Mouse (Mus musculus): ENCODE results near the gene Zfp729b. TPM values are rescaled to one million over a fixed set of nuclear protein-coding genes. Genes with fewer than 3 reads are reported as not detected.

Gene Zfp729b
- total RNA-seq (2023): 10.2 TPM

DNA sequence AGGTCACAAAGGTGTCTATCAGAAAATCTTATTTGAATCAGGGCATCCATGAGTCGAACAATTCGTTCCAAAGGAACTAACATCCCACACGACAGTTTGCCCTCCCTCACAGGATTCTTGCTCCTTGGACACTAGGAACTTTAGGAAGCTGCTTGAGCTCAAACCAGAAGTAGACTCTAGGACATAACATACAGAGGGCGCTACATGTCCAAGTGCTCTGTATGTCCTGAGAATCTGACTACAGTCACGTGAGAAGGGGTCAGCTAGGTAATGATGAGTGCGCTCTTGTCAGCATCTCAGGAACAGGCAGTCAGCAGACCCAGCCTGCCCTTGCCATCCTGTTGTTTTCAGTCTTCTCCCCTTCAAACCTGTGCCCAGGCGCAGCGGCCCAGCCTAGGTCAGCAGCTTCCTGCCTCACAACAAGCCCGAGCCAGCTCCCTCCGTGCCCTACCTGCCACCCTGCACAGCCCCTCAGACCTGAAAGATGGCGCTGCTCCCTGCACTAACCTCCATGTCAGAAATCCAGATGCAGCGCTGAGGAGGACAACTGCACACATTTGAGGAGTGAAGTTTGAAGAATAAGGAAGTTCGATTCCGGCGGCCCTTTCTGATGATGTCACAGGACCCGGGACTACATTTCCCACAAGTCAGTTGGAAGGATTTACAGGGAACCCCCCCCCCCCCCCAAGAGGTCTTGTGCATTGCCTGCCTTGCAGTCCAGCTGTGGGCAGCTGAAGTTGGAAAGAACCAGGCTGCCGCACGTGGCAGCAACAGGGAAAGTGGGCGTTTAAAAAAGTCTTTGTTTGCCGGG is at the start of gene Zfp729b:
TSS of gene Zfp729b (minus strand) at position 642 of the 811 bp plus-strand sequence.

DNA sequence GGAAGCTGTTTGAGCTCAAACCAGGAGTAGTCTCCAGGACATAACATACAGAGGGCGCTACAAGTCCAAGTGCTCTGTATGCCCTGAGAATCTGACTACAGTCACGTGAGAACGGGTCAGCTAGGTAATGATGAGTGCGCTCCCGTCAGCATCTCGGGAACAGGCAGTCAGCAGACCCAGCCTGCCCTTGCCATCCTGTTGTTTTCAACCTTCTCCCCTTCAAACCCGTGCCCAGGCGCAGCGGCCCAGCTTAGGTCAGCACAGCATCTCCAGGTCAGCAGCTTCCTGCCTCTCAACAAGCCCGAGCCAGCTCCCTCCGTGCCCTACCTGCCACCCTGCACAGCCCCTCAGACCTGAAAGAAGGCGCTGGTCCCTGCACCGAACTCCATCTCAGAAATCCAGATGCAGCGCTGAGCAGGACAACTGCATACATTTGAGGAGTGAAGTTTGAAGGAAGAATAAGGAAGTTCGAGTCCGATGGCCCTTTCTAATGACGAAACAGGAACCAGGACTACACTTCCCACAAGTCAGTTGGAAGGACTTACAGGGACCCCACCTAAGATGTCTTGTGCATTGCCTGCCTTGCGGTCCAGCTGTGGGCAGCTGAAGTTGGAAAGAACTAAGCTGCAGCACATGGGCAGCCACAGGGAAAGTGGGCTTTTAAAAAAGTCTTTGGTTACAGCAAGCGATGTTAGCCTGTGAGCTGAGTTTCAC is 27.9 kb upstream of the Zfp729b start, which contains the start of the genes Gm49345 and Zfp729a:
TSS of gene Gm49345 (minus strand) at position 476 of the 714 bp plus-strand sequence.
TSS of gene Zfp729a (minus strand) at position 498 of the 714 bp plus-strand sequence.

DNA sequence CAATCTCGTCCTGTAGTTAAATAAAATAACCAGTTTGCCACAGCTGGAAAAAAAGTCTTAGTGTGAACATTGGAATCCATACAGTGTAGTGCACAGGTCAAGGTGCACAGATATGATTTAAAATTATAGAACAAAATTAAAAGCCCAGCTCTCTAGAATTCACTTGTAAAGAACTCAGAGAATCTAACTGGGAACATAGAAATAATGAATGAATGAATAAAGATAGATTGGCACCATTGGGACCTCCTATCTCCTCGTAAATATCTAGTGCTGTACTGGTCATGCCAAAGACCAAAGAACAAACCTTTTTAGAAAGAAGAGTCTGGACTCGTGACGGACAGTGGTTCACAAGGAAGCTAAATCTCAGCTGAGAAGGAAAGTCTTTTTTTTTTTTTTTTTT is 55.8 kb downstream of the Zfp729b start, which contains the start of gene Zfp748:
TSS of gene Zfp748 (minus strand) at position 101 of the 400 bp plus-strand sequence.

Other genes with a start within 250 kb of the Zfp729b start
- 5.7 TPM for gene Gm28044, start 249.2 kb downstream of the Zfp729b start, total RNA-seq (2023)
- 5.2 TPM for gene Zfp953, start 249.1 kb downstream of the Zfp729b start, total RNA-seq (2023)
- 1.7 TPM for gene Gm28041, start 234.0 kb downstream of the Zfp729b start, total RNA-seq (2023)
- 5.5 TPM for gene Zfp456, start 233.9 kb downstream of the Zfp729b start, total RNA-seq (2023)
- gene Zfp429, start 209.9 kb downstream of the Zfp729b start, total RNA-seq (2023): 11.6 TPM
- gene Zfp459, start 188.3 kb downstream of the Zfp729b start, total RNA-seq (2023): 4.3 TPM
- gene Zfp874a, start 158.1 kb downstream of the Zfp729b start, total RNA-seq (2023): 8.9 TPM
- gene Zfp874b, start 125.4 kb downstream of the Zfp729b start, total RNA-seq (2023): 22.2 TPM
- 11.8 TPM for gene Zfp58, start 109.2 kb downstream of the Zfp729b start, total RNA-seq (2023)
- gene Gm26965, start 83.6 kb downstream of the Zfp729b start, total RNA-seq (2023): not detected
- 19.9 TPM for gene Zfp87, start 83.5 kb downstream of the Zfp729b start, total RNA-seq (2023)
- gene Zfp748, start 55.9 kb downstream of the Zfp729b start, total RNA-seq (2023): 10.6 TPM
- gene Gm49345, start 28.1 kb upstream of the Zfp729b start, total RNA-seq (2023): 2.2 TPM
- 10.7 TPM for gene Zfp729a, start 28.1 kb upstream of the Zfp729b start, total RNA-seq (2023)
- gene Zfp738, start 77.4 kb upstream of the Zfp729b start, total RNA-seq (2023): 5.4 TPM
- 7.2 TPM for gene Zfp65, start 119.5 kb upstream of the Zfp729b start, total RNA-seq (2023)
- gene Zfp85, start 145.5 kb upstream of the Zfp729b start, total RNA-seq (2023): 5.1 TPM
- 0.86 TPM for gene Zfp493, start 170.0 kb upstream of the Zfp729b start, total RNA-seq (2023)
- 4.0 TPM for gene Zfp273, start 204.0 kb upstream of the Zfp729b start, total RNA-seq (2023)
- not detected for gene Gm10037, start 221.4 kb upstream of the Zfp729b start, total RNA-seq (2023)